Mouse (Mus musculus): ENCODE measurements around the gene Ms4a1. TPM values are rescaled to one million over a fixed set of nuclear protein-coding genes. Genes with fewer than 3 reads are reported as not detected.

The Ms4a1 gene
- total RNA-seq (2023): 100 to 1,000 TPM; 808 to 821 TPM

GRCm38 (mm10) chr19:11266052-11266845 lies at the start of gene Ms4a1:
Ms4a1 (minus strand) TSS chr19:11266241.

GRCm38 (mm10) chr19:11314354-11314753 lies 48.3 kb upstream of the Ms4a1 start, which contains the start of gene Ms4a14:
Ms4a14 (minus strand) TSS chr19:11314454.

GRCm38 (mm10) chr19:11283773-11284172 lies 17.7 kb upstream of the Ms4a1 start, which contains the start of gene Ms4a5:
Ms4a5 (minus strand) TSS chr19:11283873.

GRCm38 (mm10) chr19:11232348-11232747 lies 33.7 kb downstream of the Ms4a1 start, which contains the start of gene Ms4a12:
Ms4a12 (minus strand) TSS chr19:11232448.

Other genes starting within 250 kb of the Ms4a1 start
- not detected for gene Ms4a18, start 248.2 kb downstream of the Ms4a1 start, total RNA-seq (2023)
- gene Ms4a8a, start 185.1 kb downstream of the Ms4a1 start, total RNA-seq (2023): not detected
- not detected for gene 1700017D01Rik, start 135.4 kb downstream of the Ms4a1 start, total RNA-seq (2023)
- gene 1700025F22Rik, start 100.9 kb downstream of the Ms4a1 start, total RNA-seq (2023): not detected
- gene Ms4a13, start 69.5 kb downstream of the Ms4a1 start, total RNA-seq (2023): not detected
- gene Ms4a12, start 33.8 kb downstream of the Ms4a1 start, total RNA-seq (2023): 1 to 10 TPM in 1 of 2 experiments, under 1 TPM in 1; 0.78 to 1.9 TPM
- not detected for gene Ms4a5, start 17.6 kb upstream of the Ms4a1 start, total RNA-seq (2023)
- 1 to 10 TPM in 1 of 2 experiments, under 1 TPM in 1; 0.62 to 1.1 TPM for gene Ms4a14, start 48.2 kb upstream of the Ms4a1 start, total RNA-seq (2023)
- gene Ms4a7, start 69.9 kb upstream of the Ms4a1 start, total RNA-seq (2023): 1 to 10 TPM; 2.4 to 4.7 TPM
- gene Ms4a4a, start 109.3 kb upstream of the Ms4a1 start, total RNA-seq (2023): 1 to 10 TPM in 1 of 2 experiments, not detected in 1; 2.4 TPM
- gene Ms4a4c, start 138.5 kb upstream of the Ms4a1 start, total RNA-seq (2023): 100 to 1,000 TPM; 169 to 245 TPM
- gene Ms4a4b, start 177.3 kb upstream of the Ms4a1 start, total RNA-seq (2023): 10 to 100 TPM; 28.9 to 36.1 TPM
- 10 to 100 TPM; 17.6 to 24.1 TPM for gene Ms4a6c, start 203.1 kb upstream of the Ms4a1 start, total RNA-seq (2023)
- 100 to 1,000 TPM; 170 to 202 TPM for gene Gm8369, start 219.7 kb upstream of the Ms4a1 start, total RNA-seq (2023)

All from B cell, adult 67 days (primary cell).